Mouse (Mus musculus) left cerebral cortex, adult 8-10 months (tissue): ENCODE data around the gene P2rx3. TPM values are rescaled to one million over a fixed set of nuclear protein-coding genes. Genes with fewer than 3 reads are reported as not detected.
A peak's percentile ranks its signal among the peaks of the same experiment; 100 is the strongest.

Experiments
- DNase-seq, 2 experiments: peaks; one replicate each; pipeline ENCODE4 v3.0.0; 2022; ENCODE audit warnings: low spot score in 2 of 2
- total RNA-seq, 4 experiments: library from RNA; stranded (reverse); gene quantifications; 2 replicates each; pipeline ENCODE4 v1.2.4; 2022

Gene P2rx3
- total RNA-seq, 4 experiments from 2014 or later: 1.7 to 3.3 (median 2.3) TPM

DNA sequence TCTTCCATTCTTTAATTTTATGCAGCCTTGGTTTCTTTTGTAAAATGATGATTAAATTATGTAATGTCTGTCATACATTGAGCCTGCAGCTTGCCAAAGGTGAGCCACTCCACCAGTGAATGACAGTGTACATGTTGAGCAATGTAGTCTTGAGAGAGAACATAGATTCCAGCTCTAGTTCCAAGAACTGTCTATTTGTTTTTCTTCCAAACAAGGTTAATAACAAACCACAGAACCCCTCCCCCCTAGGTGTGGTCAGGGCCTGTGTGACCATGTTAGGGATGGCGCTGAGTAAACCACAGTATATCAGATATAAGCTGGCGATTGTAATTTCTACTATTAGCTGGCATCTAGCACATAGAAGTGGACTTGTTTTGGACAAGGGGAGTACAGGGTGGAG lies 40.9 kb downstream of the P2rx3 start:
- no peak for DNase-seq

DNA sequence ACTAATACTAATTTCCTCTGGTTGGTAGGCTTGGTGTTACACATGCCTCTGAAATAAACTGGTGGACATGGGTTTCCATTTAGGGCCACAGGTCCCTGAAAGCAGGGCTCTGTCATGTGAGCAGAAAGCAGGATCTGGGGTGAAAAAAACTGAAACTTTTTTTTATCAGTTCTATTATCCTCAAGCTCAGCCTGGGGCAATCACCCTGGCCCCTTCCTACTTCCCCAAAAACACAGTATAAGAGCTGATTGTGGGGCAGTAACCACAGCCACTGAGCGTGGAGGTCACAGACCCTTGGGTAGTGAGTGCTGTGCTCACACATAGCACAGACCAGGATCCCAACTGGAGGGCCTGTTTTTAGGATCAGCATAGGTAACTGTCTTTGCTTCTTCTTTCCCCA lies 49.3 kb downstream of the P2rx3 start, which contains the start of gene Prg3:
Gene Prg3 (plus strand): TSS at position 286 of the 400 bp plus-strand sequence.
- DNase-seq: no peak

DNA sequence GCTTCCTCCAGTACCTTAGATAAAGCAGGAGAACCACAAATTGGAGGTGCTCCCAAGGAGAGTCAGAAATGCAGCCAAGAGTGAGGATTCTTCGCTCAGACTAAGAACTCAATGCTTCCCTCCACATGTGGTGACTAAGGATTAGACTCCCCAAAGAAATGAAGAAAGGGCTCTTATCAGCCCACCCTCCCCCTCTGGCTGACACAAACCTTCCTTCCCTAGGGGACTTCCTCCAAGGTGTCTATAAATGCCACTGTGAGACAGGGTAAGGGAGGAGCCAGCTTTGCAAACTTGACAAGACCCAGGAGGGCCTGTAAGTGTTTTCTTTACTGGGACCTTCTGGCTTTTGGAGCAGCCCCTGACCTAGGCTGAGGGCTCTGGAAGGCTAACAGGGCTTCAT lies 57.1 kb downstream of the P2rx3 start, which contains the start of gene Prg2:
Gene Prg2 (plus strand): TSS at position 274 of the 400 bp plus-strand sequence.
- DNase-seq: no peak

DNA sequence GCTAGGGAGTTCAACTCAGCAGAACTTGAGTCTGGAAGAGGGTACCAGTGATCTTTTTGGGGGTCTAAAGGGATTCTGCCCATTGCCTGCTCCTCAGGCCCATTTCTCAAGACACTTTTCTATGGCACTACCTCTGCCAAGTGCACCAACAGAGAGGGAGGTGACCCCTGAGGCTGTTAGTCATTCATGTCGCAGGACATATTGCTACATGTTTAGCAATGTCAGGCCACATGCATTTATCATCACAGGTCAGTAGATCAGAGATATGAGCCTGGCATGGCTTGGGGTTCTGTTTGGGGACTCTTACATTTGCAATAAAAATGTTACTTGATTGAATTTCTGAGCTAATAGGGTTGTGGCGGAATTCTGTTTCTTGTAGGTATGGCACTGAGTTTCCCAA lies 61.7 kb downstream of the P2rx3 start:
- no peak for DNase-seq

DNA sequence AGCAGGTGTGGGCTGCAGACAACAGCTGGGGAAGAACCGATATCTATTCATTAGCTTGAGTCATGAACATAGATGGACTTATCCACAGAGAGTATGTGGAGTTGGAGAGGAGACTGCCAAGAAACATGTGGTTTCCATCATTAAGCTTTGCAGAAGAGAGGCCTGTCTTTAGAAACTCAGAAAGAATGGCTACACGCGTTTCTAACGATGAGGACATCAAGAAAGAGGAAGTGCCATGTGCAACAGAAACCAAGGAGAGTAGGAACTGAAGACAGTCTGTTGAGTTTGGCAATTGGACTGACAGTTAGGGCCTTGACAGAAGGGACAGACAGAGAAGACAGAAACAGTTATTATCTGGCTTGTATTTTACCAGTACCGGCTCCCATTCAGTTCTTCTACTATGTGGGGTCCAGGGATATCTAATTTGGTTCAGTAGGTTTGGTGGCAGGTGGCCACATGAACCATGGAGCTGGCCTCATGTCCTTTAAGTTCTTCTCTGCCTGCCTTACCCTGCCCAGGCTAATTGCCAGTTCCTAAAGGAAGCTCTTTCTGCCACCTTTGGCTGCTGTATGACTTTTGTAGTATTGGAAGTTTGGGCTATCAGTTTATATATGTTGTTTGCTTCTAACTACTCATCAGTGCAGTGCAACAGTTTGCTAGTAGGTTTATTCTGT lies 69.8 kb downstream of the P2rx3 start:
- DNase-seq: no peak

DNA sequence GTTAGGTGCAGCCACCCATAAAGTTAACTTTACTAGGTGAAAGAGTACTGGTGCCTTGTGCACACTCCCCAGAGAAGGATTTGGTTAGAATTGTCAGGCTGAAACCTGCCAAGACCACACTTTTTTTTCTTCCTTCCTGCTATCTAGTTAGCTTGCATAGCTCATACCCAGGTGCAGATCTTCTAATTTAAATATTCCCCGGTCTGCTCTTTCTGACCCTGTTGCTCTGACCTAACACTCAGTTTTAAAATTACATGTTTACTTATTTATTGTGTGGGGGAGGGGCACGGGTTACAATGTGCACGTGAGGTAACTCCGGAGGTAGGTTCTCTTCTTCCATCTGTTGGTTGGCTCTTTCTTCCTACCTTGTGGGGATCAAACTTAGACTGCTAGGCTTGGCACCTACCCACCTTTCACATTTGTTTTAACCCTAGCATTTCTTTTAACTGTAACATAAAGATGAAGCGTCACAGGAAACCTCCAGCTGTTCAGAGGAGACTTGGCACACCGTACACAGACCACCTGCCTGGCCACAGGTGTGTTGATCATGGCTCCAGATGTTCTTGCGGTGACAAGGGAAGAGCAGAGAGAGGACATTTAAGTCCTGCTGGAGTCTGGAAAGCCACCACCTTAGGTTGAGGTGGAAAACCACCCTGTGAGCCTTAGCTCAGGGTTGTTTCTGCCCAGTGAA lies 73.0 kb downstream of the P2rx3 start:
- no peak for DNase-seq

DNA sequence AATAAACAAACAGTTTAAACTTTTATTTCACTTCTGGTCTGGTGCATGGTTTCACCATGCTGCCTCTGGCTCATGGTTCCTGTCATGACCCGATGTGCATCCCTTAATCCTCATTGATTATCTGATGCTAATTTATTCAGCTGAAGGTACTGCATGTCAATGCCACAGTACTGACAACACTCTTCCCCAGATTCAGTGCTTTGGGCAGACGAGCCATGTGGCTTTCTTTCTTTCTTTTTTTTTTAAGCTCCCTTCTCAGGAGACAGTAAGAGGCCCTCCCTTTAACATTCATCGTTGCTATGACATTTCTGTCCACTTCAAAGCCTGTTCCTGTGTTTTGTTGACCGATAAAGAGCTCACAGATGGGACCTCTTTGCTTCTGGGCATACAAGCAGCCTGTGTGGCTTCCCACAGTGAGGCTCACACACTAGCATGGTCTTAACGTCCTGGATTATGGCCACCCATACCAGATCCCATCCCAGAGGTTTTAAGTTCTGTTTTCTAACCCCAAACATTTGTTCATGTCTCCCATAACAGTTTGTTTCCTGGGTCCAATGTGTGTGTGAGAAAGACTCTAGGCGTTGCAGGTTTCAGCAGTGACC lies 74.3 kb downstream of the P2rx3 start:
- no peak for DNase-seq

DNA sequence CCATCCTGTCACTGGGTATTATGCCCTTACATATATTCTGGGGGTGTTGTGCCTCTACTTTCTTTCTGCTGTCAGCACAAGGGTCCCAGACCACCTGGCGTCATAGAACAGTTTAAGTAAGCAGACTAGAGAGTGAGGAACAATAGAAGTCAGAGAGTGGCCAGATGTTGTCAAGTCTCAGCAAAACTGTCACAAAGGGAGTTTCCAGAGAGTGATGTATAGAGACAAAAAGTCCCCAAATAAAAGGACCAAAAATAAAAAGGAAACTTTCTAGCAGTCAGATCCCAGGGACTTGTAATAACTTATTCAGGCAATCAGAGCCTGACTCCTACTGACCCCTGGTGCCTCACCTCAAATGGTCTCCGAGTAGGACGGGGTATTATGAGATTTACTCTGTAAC lies 75.4 kb downstream of the P2rx3 start:
- no peak for DNase-seq

DNA sequence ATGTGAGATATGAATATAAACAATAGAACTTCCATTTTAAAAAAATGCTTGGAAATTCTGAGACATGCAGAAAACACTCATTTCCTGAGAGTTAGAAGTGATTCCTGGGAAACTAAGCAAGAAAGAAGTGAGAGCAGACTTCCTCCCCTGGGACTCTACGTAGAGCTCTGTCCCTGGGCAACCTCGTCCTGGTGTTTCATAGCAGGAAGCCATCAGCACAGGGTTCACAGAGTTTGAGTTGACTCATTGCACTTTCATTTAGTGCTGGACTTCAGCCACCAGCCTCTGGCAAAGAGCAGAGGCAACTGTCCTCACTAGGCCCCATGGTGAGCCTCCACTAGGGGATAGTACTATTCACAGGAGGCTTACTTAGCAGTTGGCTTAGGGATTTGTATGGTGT lies 76.0 kb downstream of the P2rx3 start:
- DNase-seq: no peak

DNA sequence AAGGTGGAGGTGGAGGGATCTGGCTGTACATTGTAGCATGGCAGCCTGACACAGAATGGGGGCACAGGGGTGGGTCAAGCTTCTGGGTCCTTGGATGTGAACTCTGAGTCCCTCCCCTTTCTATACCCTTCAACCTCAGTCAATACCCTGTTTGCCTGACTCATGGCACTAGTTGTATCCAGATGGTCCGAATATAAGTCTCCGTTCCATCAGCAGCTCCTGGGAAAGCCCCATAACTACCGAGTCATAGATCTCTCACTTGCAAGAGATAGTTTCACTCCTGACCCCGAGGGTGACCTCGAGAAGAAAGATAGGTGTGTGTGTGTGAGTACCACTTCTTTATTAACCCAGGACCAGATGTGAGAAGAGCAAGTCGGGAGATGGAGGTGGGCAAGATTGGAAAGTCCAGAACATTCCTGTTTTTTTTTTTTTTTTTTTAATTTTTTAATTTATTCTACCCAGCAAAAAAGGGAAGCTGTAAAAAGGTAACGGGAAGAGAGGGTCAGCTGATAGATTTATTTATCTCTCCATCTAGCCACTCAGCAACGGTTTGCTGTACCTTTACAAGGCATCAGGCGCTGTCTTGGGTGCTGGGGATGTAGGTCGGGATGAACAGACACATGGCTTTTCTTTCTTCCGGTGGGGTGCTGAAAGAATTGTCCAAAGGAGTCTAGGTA lies 78.5 kb downstream of the P2rx3 start:
- no peak for DNase-seq

DNA sequence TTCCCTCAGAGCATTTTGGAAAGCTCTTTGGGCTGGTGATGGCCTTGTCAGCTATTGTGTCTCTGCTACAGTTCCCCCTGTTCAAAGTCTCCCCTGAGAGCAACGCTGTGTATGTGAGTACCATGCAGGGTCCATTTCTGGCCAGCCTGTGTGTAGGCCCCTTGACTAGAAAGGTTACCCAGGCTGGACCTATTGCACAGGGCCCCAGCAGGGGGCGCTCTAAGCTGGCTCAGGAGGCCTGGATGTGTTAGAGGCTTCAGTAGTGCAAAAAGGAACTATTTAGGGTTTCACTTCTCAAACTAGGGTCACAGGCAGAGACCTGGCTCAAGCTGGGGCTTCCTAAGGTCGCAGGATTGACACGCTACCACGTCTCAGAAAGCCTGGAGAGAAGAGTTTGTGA lies 81.0 kb downstream of the P2rx3 start:
- peak in 1 of 2 experiments; percentile 21 for DNase-seq

DNA sequence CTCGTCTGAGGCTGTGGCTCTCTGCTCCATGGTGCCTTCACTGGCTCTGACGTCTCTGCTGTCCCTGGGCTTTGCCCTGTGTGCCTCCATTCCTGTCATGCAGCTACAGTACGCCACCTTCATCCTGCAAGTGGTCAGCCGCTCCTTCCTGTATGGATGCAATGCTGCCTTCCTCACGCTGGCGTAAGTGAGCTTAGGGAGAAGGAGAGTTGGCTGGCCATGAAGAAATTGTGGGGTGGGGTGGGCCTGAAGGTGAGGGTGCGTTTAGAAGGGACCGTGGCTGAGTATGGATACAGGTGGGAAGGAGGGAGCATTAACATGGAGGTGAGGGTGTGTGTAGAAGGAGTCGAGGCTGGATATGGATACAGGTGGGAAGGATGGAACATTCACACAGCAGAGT lies 81.8 kb downstream of the P2rx3 start:
- no peak for DNase-seq

DNA sequence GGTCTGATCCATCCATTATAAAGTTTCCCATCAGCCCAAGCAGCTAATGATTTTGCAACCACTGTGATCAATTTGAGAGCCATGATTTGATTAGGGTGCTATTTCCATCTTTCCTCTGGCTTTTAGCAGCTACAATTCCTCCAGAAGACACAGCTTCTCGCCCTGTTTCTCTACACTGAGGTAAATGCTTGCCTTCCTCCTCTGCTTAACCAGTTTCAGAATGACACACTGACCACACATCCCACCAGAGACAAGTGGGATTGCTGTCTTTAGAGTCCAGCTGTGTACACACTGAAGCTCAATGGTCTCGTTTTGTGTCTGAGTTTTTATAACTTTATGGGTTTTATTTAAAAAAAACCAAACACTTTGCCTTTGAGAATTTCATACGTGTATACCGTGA lies 84.6 kb downstream of the P2rx3 start:
- DNase-seq: no peak

DNA sequence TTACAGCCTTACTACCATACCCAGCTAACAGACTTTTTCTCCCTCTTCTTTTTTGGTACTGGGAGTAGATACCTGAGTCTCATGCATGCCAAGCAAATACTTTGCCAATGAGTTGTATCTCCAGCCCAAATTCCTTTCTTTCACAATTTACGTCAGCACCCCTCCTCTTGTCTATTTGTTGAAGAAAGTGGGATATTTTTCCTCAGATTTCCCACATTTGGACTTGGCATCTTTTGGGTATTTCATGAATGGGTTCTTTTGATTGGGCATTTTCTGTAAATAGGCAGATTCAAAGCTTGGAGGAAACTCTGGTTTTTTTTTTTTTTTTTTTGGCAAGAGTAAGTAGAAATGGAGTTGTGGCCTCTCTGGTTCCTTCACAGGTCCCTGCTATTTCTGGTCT lies 85.0 kb downstream of the P2rx3 start:
- no peak for DNase-seq

DNA sequence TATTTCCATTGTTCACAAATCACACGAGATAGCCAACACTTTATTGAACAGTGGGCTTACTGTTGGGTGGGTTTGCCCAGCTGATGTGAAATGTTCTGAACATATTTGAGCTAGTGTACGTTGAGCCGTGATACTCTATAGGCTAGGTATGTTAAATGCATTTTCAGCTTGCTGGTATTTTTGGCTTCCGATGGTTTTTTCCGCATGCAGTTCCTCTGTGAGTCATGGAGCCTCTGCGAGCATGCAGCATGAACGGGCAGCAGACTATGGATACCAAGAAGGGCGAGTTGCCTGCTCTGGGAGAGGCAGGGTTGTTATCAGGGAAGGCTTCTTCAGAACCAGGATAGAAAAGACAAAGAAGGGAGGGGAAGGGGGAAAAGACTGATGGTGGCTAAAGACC lies 86.2 kb downstream of the P2rx3 start:
- DNase-seq: no peak

DNA sequence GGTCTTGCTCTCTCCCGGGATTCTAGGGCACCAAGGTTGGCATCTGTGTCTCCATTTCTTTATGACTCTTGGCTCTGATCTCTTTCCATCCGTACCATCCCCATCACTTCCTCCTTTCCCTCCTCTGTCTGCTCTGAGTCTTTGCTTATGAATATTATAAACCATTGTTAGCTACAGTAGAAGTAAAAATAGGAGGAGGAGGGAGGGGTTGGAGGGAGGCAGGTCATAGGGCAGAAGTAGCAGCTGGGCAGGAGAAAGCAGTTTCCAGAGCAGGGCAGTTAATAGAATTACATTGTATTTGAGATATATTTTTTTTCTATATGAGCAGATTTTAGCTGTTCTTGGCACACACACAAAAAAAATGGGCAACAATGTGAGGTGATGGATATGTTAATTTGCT lies 88.5 kb downstream of the P2rx3 start:
- DNase-seq: no peak

Other genes starting within 250 kb of the P2rx3 start
- 1 to 10 TPM; 7.3 to 8.4 (median 7.6) TPM for gene Ube2l6, start 238.6 kb downstream of the P2rx3 start, total RNA-seq
- not detected for gene Smtnl1, start 214.8 kb downstream of the P2rx3 start, total RNA-seq
- 10 to 100 TPM; 45.2 to 52.3 (median 46.5) TPM for gene Timm10, start 210.5 kb downstream of the P2rx3 start, total RNA-seq
- under 1 TPM in 2 of 4 experiments, not detected in 2; 0.09 to 0.20 TPM for gene Slc43a1, start 198.6 kb downstream of the P2rx3 start, total RNA-seq
- 10 to 100 TPM; 57.0 to 74.6 (median 70.2) TPM for gene Rtn4rl2, start 150.8 kb downstream of the P2rx3 start, total RNA-seq
- gene Slc43a3, start 100.9 kb downstream of the P2rx3 start, total RNA-seq: 1 to 10 TPM in 3 of 4 experiments, under 1 TPM in 1; 0.49 to 1.2 (median 1.0) TPM
- gene Prg2, start 57.0 kb downstream of the P2rx3 start, total RNA-seq: under 1 TPM in 1 of 4 experiments, not detected in 3; 0.61 TPM
- gene Prg3, start 49.2 kb downstream of the P2rx3 start, total RNA-seq: not detected
- 100 to 1,000 TPM in 3 of 4 experiments, 10 to 100 TPM in 1; 99.9 to 112 (median 106) TPM for gene Ssrp1, start 228 bp downstream of the P2rx3 start, total RNA-seq
- gene Tnks1bp1, start 10.6 kb upstream of the P2rx3 start, total RNA-seq: 100 to 1,000 TPM in 3 of 4 experiments, 10 to 100 TPM in 1; 96.3 to 122 (median 110) TPM
- gene Aplnr, start 98.8 kb upstream of the P2rx3 start, total RNA-seq: under 1 TPM; 0.23 to 0.28 (median 0.27) TPM
- gene Lrrc55, start 159.7 kb upstream of the P2rx3 start, total RNA-seq: 10 to 100 TPM; 31.0 to 44.8 (median 36.6) TPM